Mouse (Mus musculus): ENCODE data around the gene Zfr. TPM values are rescaled to one million over a fixed set of nuclear protein-coding genes. Genes with fewer than 3 reads are reported as not detected.

The Zfr gene
- total and polyA plus RNA-seq, 3 experiments = 65.3 to 421 (median 77.6) TPM

DNA sequence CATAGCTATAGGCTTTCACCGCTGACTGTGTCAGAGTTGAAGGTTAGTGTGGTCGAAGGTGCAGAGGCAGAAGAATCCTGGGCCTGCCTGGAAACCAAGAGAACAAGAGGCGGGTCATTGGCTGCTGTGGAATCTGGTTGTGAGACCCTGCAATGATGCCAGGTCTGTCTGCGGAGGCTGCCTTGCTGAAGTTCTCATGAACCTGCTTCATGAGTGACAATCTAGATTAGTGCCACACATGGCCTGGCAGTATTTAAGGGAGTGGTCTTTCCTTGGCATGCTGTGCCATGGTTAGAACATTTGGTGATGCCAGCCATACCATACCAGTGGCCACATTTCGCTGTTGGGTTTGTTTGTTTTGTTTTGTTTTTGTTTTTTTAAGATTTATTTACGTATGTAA, 105.8 kb downstream of the Zfr start:
- peaks cover 61% of the 10 kb centered on the region for H3K36me3 ChIP-seq (replicated peaks)
- TF ChIP-seq POLR2AphosphoS5 (IDR thresholded peaks at IDR 0.05; ENCODE audit: insufficient replicate concordance, low read depth, low read length) = no peak
- TF ChIP-seq GATA1 (IDR thresholded peaks at IDR 0.05; ENCODE audit: borderline replicate concordance, low read length) = no peak
- no peak for TF ChIP-seq GATA2 (IDR thresholded peaks at IDR 0.05; ENCODE audit: borderline replicate concordance, low read depth, low read length)
- no peak for TF ChIP-seq CTCF (IDR thresholded peaks at IDR 0.05; ENCODE audit: low read depth, low read length)
- no peak for TF ChIP-seq TAL1 (conservative IDR thresholded peaks at IDR 0.05; ENCODE audit: low read depth, low read length)
- H3K9me3 ChIP-seq (replicated peaks) = no peaks in the 10 kb centered on the region
- H3K4me3 ChIP-seq (ENCODE audit: low read depth, low read length) = no peak overlapping the region
- ATAC-seq (ENCODE audit: extremely low read depth, insufficient number of reproducible peaks, low FRiP score, poor library complexity, severe bottlenecking) (no peak), DNase-seq (ENCODE audit: low spot score) (no peak)
- no peaks in the 10 kb centered on the region for H3K27me3 ChIP-seq (ENCODE audit: insufficient read depth, low read length)
- peaks cover 69% of the 10 kb centered on the region for H3K4me1 ChIP-seq (ENCODE audit: insufficient read depth, low read depth, low read length)

DNA sequence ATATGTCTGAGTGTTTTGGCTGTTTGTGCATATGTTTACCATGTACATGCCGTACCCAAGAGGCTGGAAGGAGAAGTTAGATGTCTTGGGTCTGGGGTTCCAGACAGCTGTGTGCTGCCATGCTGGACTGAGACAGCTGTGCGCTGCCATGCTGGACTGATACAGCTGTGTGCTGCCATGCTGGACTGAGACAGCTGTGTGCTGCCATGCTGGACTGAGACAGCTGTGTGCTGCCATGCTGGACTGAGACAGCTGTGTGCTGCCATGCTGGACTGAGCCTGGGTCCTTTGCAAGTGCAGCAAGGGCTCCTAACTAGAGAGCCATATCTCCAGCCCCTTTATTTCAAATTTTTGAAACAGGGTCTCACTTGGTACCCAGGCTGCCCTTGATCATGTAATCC, 106.6 kb downstream of the Zfr start:
- H3K4me1 ChIP-seq (ENCODE audit: insufficient read depth, low read depth, low read length) = peaks cover 65% of the 10 kb centered on the region
- DNase-seq (ENCODE audit: low spot score) (no peak), ATAC-seq (ENCODE audit: extremely low read depth, insufficient number of reproducible peaks, low FRiP score, poor library complexity, severe bottlenecking) (no peak)
- peaks cover 60% of the 10 kb centered on the region for H3K36me3 ChIP-seq (replicated peaks)
- no peak overlapping the region for H3K4me3 ChIP-seq (ENCODE audit: low read depth, low read length)
- H3K27me3 ChIP-seq (ENCODE audit: insufficient read depth, low read length) = no peaks in the 10 kb centered on the region
- no peak for TF ChIP-seq CTCF (IDR thresholded peaks at IDR 0.05; ENCODE audit: low read depth, low read length)
- no peak for TF ChIP-seq GATA2 (IDR thresholded peaks at IDR 0.05; ENCODE audit: borderline replicate concordance, low read depth, low read length)
- TF ChIP-seq TAL1 (conservative IDR thresholded peaks at IDR 0.05; ENCODE audit: low read depth, low read length) = no peak
- no peaks in the 10 kb centered on the region for H3K9me3 ChIP-seq (replicated peaks)

DNA sequence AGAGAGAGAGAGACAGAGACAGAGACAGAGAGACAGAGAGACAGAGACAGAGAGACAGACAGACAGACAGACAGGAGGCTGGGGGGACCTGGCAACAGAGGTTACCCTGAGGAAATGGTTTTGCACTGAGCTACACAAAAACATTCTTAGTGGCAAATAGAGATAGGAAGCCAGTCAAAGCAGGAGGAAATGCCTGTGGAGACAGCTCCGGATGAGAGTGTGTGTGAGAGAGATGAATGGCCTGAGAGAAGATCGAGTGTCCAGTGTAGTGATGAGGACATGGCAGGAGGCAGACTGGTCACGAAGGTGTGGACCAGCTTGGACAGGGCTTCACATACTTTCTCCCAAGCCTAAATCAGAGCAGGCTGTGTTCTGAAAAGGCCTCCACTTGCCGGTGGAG, 107.4 kb downstream of the Zfr start:
- Histone ChIP-seq H3K36me3 (replicated peaks) (peaks cover 56% of the 10 kb centered on the region), H3K27me3 (ENCODE audit: insufficient read depth, low read length) (no peaks in the 10 kb centered on the region), H3K4me3 (ENCODE audit: low read depth, low read length) (no peak overlapping the region), H3K9me3 (replicated peaks) (no peaks in the 10 kb centered on the region), H3K4me1 (ENCODE audit: insufficient read depth, low read depth, low read length) (peaks cover 63% of the 10 kb centered on the region)
- ATAC-seq (ENCODE audit: extremely low read depth, insufficient number of reproducible peaks, low FRiP score, poor library complexity, severe bottlenecking) (no peak), DNase-seq (ENCODE audit: low spot score) (no peak)
- TF ChIP-seq GATA2 (IDR thresholded peaks at IDR 0.05; ENCODE audit: borderline replicate concordance, low read depth, low read length) (no peak), GATA1 (IDR thresholded peaks at IDR 0.05; ENCODE audit: borderline replicate concordance, low read length) (no peak), POLR2AphosphoS5 (IDR thresholded peaks at IDR 0.05; ENCODE audit: insufficient replicate concordance, low read depth, low read length) (no peak), CTCF (IDR thresholded peaks at IDR 0.05; ENCODE audit: low read depth, low read length) (no peak), TAL1 (conservative IDR thresholded peaks at IDR 0.05; ENCODE audit: low read depth, low read length) (no peak)

- peaks cover 56% of the 10 kb centered on the region for H3K36me3 ChIP-seq (replicated peaks)
- TF ChIP-seq POLR2AphosphoS5 (IDR thresholded peaks at IDR 0.05; ENCODE audit: insufficient replicate concordance, low read depth, low read length) (no peak), GATA1 (IDR thresholded peaks at IDR 0.05; ENCODE audit: borderline replicate concordance, low read length) (no peak), GATA2 (IDR thresholded peaks at IDR 0.05; ENCODE audit: borderline replicate concordance, low read depth, low read length) (no peak), CTCF (IDR thresholded peaks at IDR 0.05; ENCODE audit: low read depth, low read length) (no peak), TAL1 (conservative IDR thresholded peaks at IDR 0.05; ENCODE audit: low read depth, low read length) (no peak)
- no peaks in the 10 kb centered on the region for H3K9me3 ChIP-seq (replicated peaks)
- no peak for ATAC-seq (ENCODE audit: extremely low read depth, insufficient number of reproducible peaks, low FRiP score, poor library complexity, severe bottlenecking)
- H3K4me1 ChIP-seq (ENCODE audit: insufficient read depth, low read depth, low read length) = peaks cover 61% of the 10 kb centered on the region
- H3K27me3 ChIP-seq (ENCODE audit: insufficient read depth, low read length) = no peaks in the 10 kb centered on the region
- DNase-seq (ENCODE audit: low spot score) = no peak
- no peak overlapping the region for H3K4me3 ChIP-seq (ENCODE audit: low read depth, low read length)
Measured at GRCm38 (mm10) chr15:12226908-12227307, 109.3 kb downstream of the Zfr start.

GRCm38 (mm10) chr15:12227355-12227754, 109.7 kb downstream of the Zfr start:
- DNase-seq (ENCODE audit: low spot score) (no peak), ATAC-seq (ENCODE audit: extremely low read depth, insufficient number of reproducible peaks, low FRiP score, poor library complexity, severe bottlenecking) (no peak)
- H3K36me3 ChIP-seq (replicated peaks) = peaks cover 58% of the 10 kb centered on the region
- H3K4me3 ChIP-seq (ENCODE audit: low read depth, low read length) = no peak overlapping the region
- H3K4me1 ChIP-seq (ENCODE audit: insufficient read depth, low read depth, low read length) = peaks cover 57% of the 10 kb centered on the region
- H3K9me3 ChIP-seq (replicated peaks) = no peaks in the 10 kb centered on the region
- TF ChIP-seq CTCF (IDR thresholded peaks at IDR 0.05; ENCODE audit: low read depth, low read length) = no peak
- no peak for TF ChIP-seq POLR2AphosphoS5 (IDR thresholded peaks at IDR 0.05; ENCODE audit: insufficient replicate concordance, low read depth, low read length)
- TF ChIP-seq GATA2 (IDR thresholded peaks at IDR 0.05; ENCODE audit: borderline replicate concordance, low read depth, low read length) = no peak
- no peak for TF ChIP-seq GATA1 (IDR thresholded peaks at IDR 0.05; ENCODE audit: borderline replicate concordance, low read length)
- H3K27me3 ChIP-seq (ENCODE audit: insufficient read depth, low read length) = no peaks in the 10 kb centered on the region

- peaks cover 53% of the 10 kb centered on the region for H3K4me1 ChIP-seq (ENCODE audit: insufficient read depth, low read depth, low read length)
- no peaks in the 10 kb centered on the region for H3K9me3 ChIP-seq (replicated peaks)
- no peak for TF ChIP-seq TAL1 (conservative IDR thresholded peaks at IDR 0.05; ENCODE audit: low read depth, low read length)
- no peak for TF ChIP-seq GATA2 (IDR thresholded peaks at IDR 0.05; ENCODE audit: borderline replicate concordance, low read depth, low read length)
- no peak for TF ChIP-seq CTCF (IDR thresholded peaks at IDR 0.05; ENCODE audit: low read depth, low read length)
- no peak for TF ChIP-seq GATA1 (IDR thresholded peaks at IDR 0.05; ENCODE audit: borderline replicate concordance, low read length)
- TF ChIP-seq POLR2AphosphoS5 (IDR thresholded peaks at IDR 0.05; ENCODE audit: insufficient replicate concordance, low read depth, low read length) = no peak
- no peak for DNase-seq (ENCODE audit: low spot score)
- no peak for ATAC-seq (ENCODE audit: extremely low read depth, insufficient number of reproducible peaks, low FRiP score, poor library complexity, severe bottlenecking)
- no peak overlapping the region; the same call in 1 of the 2 replicates for H3K4me3 ChIP-seq (ENCODE audit: low read depth, low read length)
- H3K36me3 ChIP-seq (replicated peaks) = peaks cover 71% of the 10 kb centered on the region
- H3K27me3 ChIP-seq (ENCODE audit: insufficient read depth, low read length) = no peaks in the 10 kb centered on the region
Measured at GRCm38 (mm10) chr15:12229603-12230242, 112.1 kb downstream of the Zfr start.

Data from G1E (cell line).